Mouse (Mus musculus): ENCODE measurements around the gene Il12rb1. TPM values are rescaled to one million over a fixed set of nuclear protein-coding genes. Genes with fewer than 3 reads are reported as not detected.

The Il12rb1 gene
- polyA plus RNA-seq, 1 experiment from 2014 or later = 0.35 TPM

GRCm38 (mm10) chr8:70852595-70853231, 44.5 kb downstream of the Il12rb1 start:
- Histone ChIP-seq H3K36me3 (ENCODE audit: control insufficient read depth, insufficient read depth, low read length) (no peaks in the 10 kb centered on the region), H3K27me3 (replicated peaks; ENCODE audit: control insufficient read depth, insufficient read depth, low read length) (no peaks in the 10 kb centered on the region), H3K9me3 (ENCODE audit: control insufficient read depth, low read length) (no peaks in the 10 kb centered on the region), H3K4me3 (ENCODE audit: low read depth, low read length) (no peak overlapping the region), H3K27ac (ENCODE audit: low read depth) (no peak overlapping the region), H3K9ac (ENCODE audit: low read length) (no peak overlapping the region), H3K4me1 (replicated peaks; ENCODE audit: control insufficient read depth, insufficient read depth, low read length) (peaks cover 14% of the 10 kb centered on the region), H3K4me2 (ENCODE audit: low read length) (no peak overlapping the region)
- ATAC-seq (replicated peaks; ENCODE audit: low FRiP score, low TSS enrichment, low read depth) (no peak), DNase-seq (ENCODE audit: low spot score) (no peak)
- 89% methylated on average over 41 of the region's 41 CpGs for whole genome bisulfite sequencing

- Histone ChIP-seq H3K27me3 (replicated peaks; ENCODE audit: control insufficient read depth, insufficient read depth, low read length) (no peaks in the 10 kb centered on the region), H3K9me3 (ENCODE audit: control insufficient read depth, low read length) (no peaks in the 10 kb centered on the region), H3K4me3 (ENCODE audit: low read depth, low read length) (no peak overlapping the region), H3K4me2 (ENCODE audit: low read length) (no peak overlapping the region), H3K4me1 (replicated peaks; ENCODE audit: control insufficient read depth, insufficient read depth, low read length) (peaks cover 20% of the 10 kb centered on the region), H3K27ac (ENCODE audit: low read depth) (no peak overlapping the region), H3K36me3 (ENCODE audit: control insufficient read depth, insufficient read depth, low read length) (no peaks in the 10 kb centered on the region), H3K9ac (ENCODE audit: low read length) (no peak overlapping the region)
- ATAC-seq (replicated peaks; ENCODE audit: low FRiP score, low TSS enrichment, low read depth) (no peak), DNase-seq (ENCODE audit: low spot score) (no peak)
- 76% methylated on average over 2 of the region's 2 CpGs for WGBS
Measured at GRCm38 (mm10) chr8:70853863-70854262, 45.6 kb downstream of the Il12rb1 start.

GRCm38 (mm10) chr8:70856028-70856427, 47.8 kb downstream of the Il12rb1 start:
- Histone ChIP-seq H3K36me3 (ENCODE audit: control insufficient read depth, insufficient read depth, low read length) (no peaks in the 10 kb centered on the region), H3K4me2 (ENCODE audit: low read length) (peak overlapping the region; percentile 72; the same call in 1 of the 2 replicates), H3K4me3 (ENCODE audit: low read depth, low read length) (no peak overlapping the region), H3K27ac (ENCODE audit: low read depth) (no peak overlapping the region), H3K27me3 (replicated peaks; ENCODE audit: control insufficient read depth, insufficient read depth, low read length) (no peaks in the 10 kb centered on the region), H3K4me1 (replicated peaks; ENCODE audit: control insufficient read depth, insufficient read depth, low read length) (peaks cover 20% of the 10 kb centered on the region), H3K9ac (ENCODE audit: low read length) (no peak overlapping the region), H3K9me3 (ENCODE audit: control insufficient read depth, low read length) (no peaks in the 10 kb centered on the region)
- ATAC-seq (replicated peaks; ENCODE audit: low FRiP score, low TSS enrichment, low read depth) (no peak), DNase-seq (ENCODE audit: low spot score) (no peak)
- 65% methylated on average over 5 of the region's 5 CpGs for WGBS

GRCm38 (mm10) chr8:70856541-70857197, 48.4 kb downstream of the Il12rb1 start:
- Histone ChIP-seq H3K27me3 (replicated peaks; ENCODE audit: control insufficient read depth, insufficient read depth, low read length) (0 out of 2 replicates have a peak, but pooled peaks cover under 1% of the 10 kb centered on the region), H3K4me1 (replicated peaks; ENCODE audit: control insufficient read depth, insufficient read depth, low read length) (peaks cover 20% of the 10 kb centered on the region), H3K36me3 (ENCODE audit: control insufficient read depth, insufficient read depth, low read length) (no peaks in the 10 kb centered on the region), H3K9me3 (ENCODE audit: control insufficient read depth, low read length) (no peaks in the 10 kb centered on the region), H3K4me3 (ENCODE audit: low read depth, low read length) (peak overlapping the region; percentile 32), H3K4me2 (ENCODE audit: low read length) (peak overlapping the region; percentile 72), H3K27ac (ENCODE audit: low read depth) (no peak overlapping the region), H3K9ac (ENCODE audit: low read length) (peak overlapping the region; percentile 42)
- ATAC-seq (replicated peaks; ENCODE audit: low FRiP score, low TSS enrichment, low read depth) (peak; percentile 68), DNase-seq (ENCODE audit: low spot score) (peak; percentile 69)
- WGBS = 7% methylated on average over 33 of the region's 33 CpGs

GRCm38 (mm10) chr8:70857516-70857915, 49.3 kb downstream of the Il12rb1 start:
- H3K4me1 ChIP-seq (replicated peaks; ENCODE audit: control insufficient read depth, insufficient read depth, low read length) = peaks cover 16% of the 10 kb centered on the region
- 0 out of 2 replicates have a peak, but pooled peaks have one; percentile 23 for ATAC-seq (replicated peaks; ENCODE audit: low FRiP score, low TSS enrichment, low read depth)
- no peak overlapping the region for H3K9ac ChIP-seq (ENCODE audit: low read length)
- no peaks in the 10 kb centered on the region for H3K9me3 ChIP-seq (ENCODE audit: control insufficient read depth, low read length)
- 11% methylated on average over 4 of the region's 4 CpGs for WGBS
- H3K27ac ChIP-seq (ENCODE audit: low read depth) = no peak overlapping the region
- no peak overlapping the region for H3K4me3 ChIP-seq (ENCODE audit: low read depth, low read length)
- no peak for DNase-seq (ENCODE audit: low spot score)
- no peaks in the 10 kb centered on the region for H3K36me3 ChIP-seq (ENCODE audit: control insufficient read depth, insufficient read depth, low read length)
- no peak overlapping the region for H3K4me2 ChIP-seq (ENCODE audit: low read length)
- H3K27me3 ChIP-seq (replicated peaks; ENCODE audit: control insufficient read depth, insufficient read depth, low read length) = peaks cover 9% of the 10 kb centered on the region

GRCm38 (mm10) chr8:70862824-70863641, 54.8 kb downstream of the Il12rb1 start, which contains the start of gene Kcnn1:
TSS of gene Kcnn1 (minus strand) at chr8:70863258.
- Histone ChIP-seq H3K36me3 (ENCODE audit: control insufficient read depth, insufficient read depth, low read length) (peaks cover 4% of the 10 kb centered on the region; the same call in 1 of the 2 replicates), H3K27ac (ENCODE audit: low read depth) (no peak within 1 kb of the TSS), H3K4me1 (replicated peaks; ENCODE audit: control insufficient read depth, insufficient read depth, low read length) (peaks cover 38% of the 10 kb centered on the region), H3K27me3 (replicated peaks; ENCODE audit: control insufficient read depth, insufficient read depth, low read length) (peaks cover 23% of the 10 kb centered on the region), H3K9ac (ENCODE audit: low read length) (peak within 1 kb of the TSS; percentile 47), H3K4me3 (ENCODE audit: low read depth, low read length) (peak within 1 kb of the TSS; percentile 41), H3K4me2 (ENCODE audit: low read length) (peak within 1 kb of the TSS; percentile 72), H3K9me3 (ENCODE audit: control insufficient read depth, low read length) (no peaks in the 10 kb centered on the region)
- ATAC-seq (replicated peaks; ENCODE audit: low FRiP score, low TSS enrichment, low read depth) (no peak), DNase-seq (ENCODE audit: low spot score) (peak; percentile 74)
- 0% methylated on average over 55 of the region's 55 CpGs for WGBS

GRCm38 (mm10) chr8:70863956-70864711, 55.9 kb downstream of the Il12rb1 start:
- H3K4me3 ChIP-seq (ENCODE audit: low read depth, low read length) = peak overlapping the region; percentile 48
- no peak overlapping the region for H3K27ac ChIP-seq (ENCODE audit: low read depth)
- ATAC-seq (replicated peaks; ENCODE audit: low FRiP score, low TSS enrichment, low read depth) = no peak
- peaks cover 6% of the 10 kb centered on the region; the same call in 1 of the 2 replicates for H3K36me3 ChIP-seq (ENCODE audit: control insufficient read depth, insufficient read depth, low read length)
- H3K27me3 ChIP-seq (replicated peaks; ENCODE audit: control insufficient read depth, insufficient read depth, low read length) = peaks cover 23% of the 10 kb centered on the region
- peak; percentile 63 for DNase-seq (ENCODE audit: low spot score)
- no peaks in the 10 kb centered on the region for H3K9me3 ChIP-seq (ENCODE audit: control insufficient read depth, low read length)
- peak overlapping the region; percentile 57 for H3K9ac ChIP-seq (ENCODE audit: low read length)
- peak overlapping the region; percentile 72 for H3K4me2 ChIP-seq (ENCODE audit: low read length)
- H3K4me1 ChIP-seq (replicated peaks; ENCODE audit: control insufficient read depth, insufficient read depth, low read length) = peaks cover 45% of the 10 kb centered on the region
- 1% methylated on average over 46 of the region's 46 CpGs for WGBS

GRCm38 (mm10) chr8:70864712-70865221, 56.5 kb downstream of the Il12rb1 start:
- Histone ChIP-seq H3K27ac (ENCODE audit: low read depth) (peak overlapping the region; percentile 70), H3K4me2 (ENCODE audit: low read length) (peak overlapping the region; percentile 72), H3K27me3 (replicated peaks; ENCODE audit: control insufficient read depth, insufficient read depth, low read length) (peaks cover 23% of the 10 kb centered on the region), H3K4me1 (replicated peaks; ENCODE audit: control insufficient read depth, insufficient read depth, low read length) (peaks cover 48% of the 10 kb centered on the region), H3K4me3 (ENCODE audit: low read depth, low read length) (peak overlapping the region; percentile 48), H3K9ac (ENCODE audit: low read length) (peak overlapping the region; percentile 57), H3K36me3 (ENCODE audit: control insufficient read depth, insufficient read depth, low read length) (peaks cover 6% of the 10 kb centered on the region; the same call in 1 of the 2 replicates), H3K9me3 (ENCODE audit: control insufficient read depth, low read length) (no peaks in the 10 kb centered on the region)
- 3% methylated on average over 24 of the region's 24 CpGs for WGBS
- ATAC-seq (replicated peaks; ENCODE audit: low FRiP score, low TSS enrichment, low read depth) (peak; percentile 9), DNase-seq (ENCODE audit: low spot score) (peak; percentile 80)

All from intestine, embryonic 14.5 days (tissue).